Mouse (Mus musculus) NIH3T3 (cell line): ENCODE data around the gene Tnfrsf4.

ENCODE experiments used
- DNase-seq: peaks from one replicate; pipeline ENCODE4 v3.0.0-alpha.2; 2012; ENCODE audit warnings: low read depth

Gene Tnfrsf4

DNA sequence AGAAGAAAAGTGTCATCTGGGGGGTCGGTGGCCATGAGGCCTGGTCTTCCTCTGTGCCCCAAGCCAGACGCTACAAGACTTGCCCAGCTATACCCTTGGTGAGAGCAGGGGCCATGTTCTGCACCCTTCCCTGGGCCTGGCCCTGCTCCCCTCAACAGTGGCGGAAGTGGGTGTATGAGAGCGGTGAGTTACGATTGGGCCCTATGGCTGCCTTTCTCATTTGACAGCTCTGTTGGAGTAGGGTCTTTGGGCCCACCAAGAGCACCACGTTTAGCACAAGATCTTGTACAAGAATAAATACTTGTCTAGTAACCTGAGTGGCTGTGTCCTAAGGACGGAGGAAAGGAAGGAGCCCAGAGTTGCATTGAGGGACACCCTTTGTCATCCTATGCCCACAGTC, 14.9 kb downstream of the Tnfrsf4 start:
- DNase-seq, result no peak

DNA sequence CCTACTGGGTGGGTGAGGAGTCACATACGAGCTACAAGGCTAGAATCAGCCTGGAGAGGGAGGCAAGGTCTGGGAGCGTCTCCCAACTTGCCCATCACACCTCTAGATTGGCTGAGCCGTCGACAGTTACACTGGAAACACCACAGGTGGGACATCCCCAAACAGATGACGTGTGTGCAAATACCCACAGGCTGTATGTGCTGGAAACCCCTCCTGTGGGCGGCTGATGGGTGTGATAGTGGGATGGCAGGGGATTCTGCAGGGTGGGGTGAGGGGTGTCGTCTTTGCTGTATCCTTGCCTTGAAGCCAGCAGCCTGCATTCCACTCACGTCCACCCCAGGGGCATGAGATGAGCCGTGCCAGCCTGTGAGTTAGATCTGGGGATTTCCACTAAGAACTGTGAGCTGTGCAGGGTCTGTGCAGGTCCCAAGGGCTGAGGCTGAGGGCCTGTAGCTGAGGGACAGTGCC, 17.0 kb downstream of the Tnfrsf4 start:
- DNase-seq, result no peak

DNA sequence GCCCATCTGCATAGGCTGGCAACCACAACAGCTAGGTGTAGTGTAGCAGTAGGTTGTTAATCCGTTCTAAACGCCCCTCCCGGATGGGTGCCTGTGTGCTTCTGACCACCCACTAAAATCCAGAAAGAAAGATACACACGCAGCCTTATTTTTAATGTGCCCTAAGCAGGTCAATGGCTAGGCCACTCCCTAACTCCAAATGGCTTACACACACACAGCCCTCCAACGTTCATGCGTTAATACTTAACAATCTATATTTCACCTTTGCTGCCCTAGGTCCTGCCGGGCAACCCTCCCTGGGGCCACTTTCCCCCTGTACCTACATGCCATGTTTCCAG, 17.6 kb downstream of the Tnfrsf4 start:
- no peak for DNase-seq

DNA sequence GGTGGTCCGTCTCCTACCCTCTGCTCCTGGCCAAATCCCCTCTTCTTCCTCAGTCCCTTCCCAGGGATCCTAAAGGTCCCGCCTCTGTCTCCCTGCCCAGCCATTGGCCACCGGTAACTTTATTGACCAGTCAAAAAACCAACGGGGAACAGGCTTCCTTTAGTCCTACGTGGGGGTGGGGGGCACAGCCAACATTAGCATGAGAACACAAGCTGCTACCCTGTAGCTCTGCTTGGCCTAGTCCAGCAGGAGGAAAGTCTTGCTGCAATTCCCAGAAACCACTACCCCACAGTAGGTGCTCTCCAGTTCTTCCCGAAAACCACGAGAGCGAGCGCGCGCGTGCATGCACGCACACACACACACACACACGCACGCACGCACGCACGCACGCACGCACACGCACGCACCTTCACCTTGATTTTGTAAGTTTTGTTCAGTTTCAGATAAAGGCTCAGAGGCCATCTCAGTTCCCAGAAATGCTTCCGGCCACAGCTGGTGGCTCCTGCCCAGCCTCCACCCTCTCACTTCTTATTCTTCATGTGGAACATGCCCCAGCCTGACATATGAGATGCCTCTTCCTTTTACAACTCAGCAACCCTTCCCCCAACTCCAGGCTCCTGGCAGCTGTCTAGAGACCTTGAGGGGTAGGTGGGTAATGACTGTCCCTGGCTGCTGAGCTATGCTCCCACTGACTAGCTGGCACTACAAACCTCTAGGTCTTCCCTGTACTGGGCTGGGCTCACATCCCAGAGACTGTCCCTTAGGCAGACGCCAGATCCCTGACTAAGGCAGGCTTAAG, 18.1 kb downstream of the Tnfrsf4 start:
- peak; percentile 89 for DNase-seq

DNA sequence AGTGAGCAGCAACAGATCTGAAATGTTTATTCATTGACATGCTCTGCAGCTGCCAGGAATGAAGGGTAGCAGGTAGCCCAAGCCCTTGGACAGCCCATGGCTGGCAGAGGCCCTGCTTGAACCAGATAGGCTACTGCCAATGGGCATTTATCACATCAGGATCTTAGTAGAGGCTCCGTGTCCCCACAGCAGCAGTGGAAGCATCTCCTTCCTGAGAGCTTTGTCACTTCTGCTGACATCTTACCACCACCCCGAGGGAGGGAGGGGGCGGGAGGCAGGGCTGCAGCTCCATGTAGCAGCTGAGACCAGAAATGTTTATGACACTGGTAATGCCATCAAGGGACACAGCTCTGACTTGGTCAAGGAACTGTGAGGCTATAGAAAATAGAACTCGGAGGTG, 19.2 kb downstream of the Tnfrsf4 start:
- DNase-seq, result no peak

DNA sequence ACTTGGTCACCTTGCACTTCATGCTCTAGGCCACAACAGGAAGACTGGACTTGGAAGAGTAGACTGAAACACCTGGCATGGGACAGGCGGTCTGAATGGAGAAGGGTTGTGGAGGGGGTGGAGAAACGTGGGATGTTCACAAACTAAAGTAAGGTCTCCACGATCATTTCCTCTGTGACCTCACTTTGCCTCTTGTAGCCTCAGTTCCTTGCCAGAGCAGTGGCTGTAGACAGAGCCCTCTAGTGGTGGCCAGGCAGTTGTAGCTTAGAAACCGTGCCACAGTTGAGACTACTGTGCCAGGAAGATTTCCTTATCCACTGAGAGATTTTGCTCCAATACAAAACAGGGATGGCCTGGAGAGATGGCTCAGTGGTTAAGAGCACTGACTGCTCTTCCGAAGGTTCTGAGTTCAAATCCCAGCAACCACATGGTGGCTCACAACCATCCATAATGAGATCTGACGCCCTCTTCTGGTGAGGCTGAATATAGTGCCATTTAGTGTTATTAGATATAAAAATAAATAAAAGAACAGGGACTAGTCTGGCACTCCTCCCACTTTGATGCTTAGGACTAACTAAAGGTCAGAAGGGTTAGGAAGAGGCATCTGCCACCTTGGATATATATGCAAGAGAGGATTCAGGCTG, 20.0 kb downstream of the Tnfrsf4 start:
- DNase-seq, result peak; percentile 62

DNA sequence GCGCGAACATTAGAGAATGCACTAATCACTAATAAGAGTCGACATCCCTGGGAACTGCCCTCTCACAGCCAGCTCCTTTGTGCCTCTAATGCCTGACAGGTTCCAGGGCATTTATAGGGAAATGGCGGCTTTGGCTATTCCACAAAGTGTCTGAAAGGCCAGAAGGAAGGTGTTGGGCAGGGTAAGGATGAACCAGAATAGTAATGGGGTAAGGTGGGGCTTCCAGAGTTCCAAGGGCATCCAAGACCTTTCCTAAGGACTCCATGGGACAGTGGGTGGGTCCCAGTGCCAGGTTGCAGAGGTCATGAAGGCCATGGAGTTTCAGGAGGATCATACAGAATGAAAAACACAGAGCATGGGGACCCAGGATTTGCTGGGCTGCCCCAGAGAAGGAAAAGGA, 20.7 kb downstream of the Tnfrsf4 start:
- no peak for DNase-seq

DNA sequence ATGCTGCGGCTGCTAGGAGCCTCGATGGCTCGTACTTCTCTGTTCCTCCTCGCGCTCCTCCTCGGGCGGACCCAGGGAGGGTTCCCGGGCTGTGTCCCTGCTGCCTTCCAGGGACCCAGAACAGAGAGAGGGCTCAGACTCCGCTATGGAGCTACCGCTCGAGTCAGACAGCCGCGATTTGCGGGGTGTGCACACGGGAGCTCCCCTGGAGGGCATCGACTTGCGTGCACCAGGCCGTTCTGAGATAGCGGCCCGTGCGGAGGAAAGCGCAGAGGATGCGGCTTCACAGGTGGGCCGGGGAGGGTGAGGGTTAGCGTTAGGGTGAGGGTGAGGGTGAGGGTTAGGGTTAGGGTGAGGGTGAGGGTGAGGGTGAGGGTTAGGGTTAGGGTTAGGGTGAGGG, 21.3 kb downstream of the Tnfrsf4 start:
- DNase-seq, result no peak

DNA sequence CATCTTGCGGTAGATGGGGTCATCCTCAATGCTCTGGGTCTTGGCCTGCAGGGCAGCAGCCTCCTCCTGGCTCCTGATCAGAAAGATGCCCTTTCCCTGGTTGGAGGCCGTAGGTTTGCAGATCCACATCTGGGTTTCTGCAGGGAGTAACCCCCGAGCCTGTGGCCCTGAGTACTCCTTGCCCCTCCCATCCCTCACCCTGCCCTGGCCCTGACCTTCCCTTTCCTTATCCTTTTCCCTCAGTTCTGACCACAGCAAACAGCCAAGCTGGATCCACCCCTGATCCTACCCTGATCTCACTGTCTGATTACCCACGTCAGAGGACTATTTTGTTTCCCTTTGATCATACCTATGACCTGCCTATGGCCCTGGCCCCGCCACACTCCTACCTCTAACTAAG, 31.1 kb downstream of the Tnfrsf4 start:
- no peak for DNase-seq

DNA sequence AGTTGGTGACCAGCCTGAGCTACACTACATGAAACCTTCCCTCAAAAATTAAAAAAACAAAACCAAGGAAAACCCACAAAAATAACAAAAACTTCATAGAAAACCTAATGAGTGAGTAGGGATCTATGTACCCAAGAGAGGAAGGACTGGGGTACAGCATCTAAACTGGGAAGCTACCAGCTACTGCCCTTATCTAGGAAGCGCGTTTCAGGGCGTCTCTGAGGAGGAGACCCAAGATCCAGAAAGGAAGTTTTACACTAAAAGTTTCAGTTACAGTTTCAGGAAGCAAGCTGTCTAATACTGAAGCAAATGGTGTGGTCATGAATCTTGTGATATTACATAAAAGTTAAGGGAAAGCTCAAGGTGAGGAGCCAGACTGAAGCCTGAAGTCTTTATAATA, 36.1 kb downstream of the Tnfrsf4 start:
- no peak for DNase-seq

DNA sequence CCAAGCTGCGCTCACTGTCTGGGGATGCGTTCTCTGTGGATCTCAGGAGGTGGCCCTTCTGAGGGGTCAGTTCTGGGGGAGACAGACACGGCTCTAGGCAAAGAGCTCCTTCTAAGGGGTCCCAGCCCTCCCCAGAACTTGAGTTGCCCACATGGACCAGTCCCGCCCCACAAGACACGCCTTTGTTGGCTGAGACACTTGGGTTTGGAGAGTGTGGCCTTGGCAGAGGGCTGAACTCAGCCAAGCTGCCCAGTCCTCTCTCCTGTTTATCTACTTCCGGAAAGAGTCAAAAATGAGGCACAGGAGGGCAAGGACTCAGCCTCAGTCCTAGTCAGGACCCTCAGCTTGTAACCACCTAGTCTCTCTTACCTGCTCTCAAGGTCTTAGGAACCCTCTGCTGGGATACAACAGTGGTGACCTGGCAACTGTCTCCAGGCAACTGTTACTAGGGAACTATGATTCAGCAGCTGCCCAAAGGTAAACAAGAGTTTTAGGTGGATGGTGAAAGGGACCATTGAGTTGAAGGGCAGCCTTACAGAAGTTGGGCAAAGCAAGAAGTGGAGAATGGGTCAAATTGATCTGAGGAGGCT, 36.8 kb downstream of the Tnfrsf4 start:
- peak; percentile 29 for DNase-seq

DNA sequence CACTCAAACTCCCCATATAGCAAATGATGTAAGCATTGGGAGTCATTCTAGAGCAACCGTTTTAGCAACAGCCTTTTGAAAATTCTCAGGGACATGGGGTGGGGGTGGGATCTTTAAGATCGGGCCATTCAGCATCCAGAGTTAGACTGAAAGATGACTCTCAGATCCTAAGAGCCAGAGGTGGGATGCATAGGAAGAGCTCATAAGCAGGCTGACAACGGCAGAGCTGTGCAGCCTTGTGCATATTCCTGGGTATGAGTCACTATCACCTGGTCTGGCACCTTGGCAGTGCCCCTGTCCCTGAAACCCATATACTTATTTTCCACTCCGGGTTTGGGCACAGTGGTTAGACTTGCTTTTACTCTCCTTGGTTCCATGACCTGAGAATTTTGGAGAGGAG, 39.5 kb downstream of the Tnfrsf4 start:
- DNase-seq, result no peak

DNA sequence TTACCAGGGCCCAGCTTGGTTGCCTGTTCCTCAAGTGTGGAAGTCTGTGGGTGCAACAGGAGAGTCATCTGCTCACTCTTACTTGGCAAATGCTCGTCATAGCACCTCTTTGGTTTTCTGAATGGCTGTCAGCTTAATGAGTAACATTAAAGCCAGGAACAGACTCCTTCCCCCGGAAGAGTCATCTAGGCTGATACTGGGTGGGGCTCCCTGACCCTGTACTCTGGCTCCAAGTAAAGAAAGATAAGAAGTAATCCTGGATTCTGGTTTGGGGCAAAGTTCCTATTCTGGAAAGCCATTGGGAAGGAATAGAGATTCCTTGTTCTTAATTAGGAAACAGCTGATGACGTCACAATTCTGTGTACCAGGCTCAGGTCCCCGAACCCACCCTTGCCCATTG, 40.5 kb downstream of the Tnfrsf4 start:
- no peak for DNase-seq

DNA sequence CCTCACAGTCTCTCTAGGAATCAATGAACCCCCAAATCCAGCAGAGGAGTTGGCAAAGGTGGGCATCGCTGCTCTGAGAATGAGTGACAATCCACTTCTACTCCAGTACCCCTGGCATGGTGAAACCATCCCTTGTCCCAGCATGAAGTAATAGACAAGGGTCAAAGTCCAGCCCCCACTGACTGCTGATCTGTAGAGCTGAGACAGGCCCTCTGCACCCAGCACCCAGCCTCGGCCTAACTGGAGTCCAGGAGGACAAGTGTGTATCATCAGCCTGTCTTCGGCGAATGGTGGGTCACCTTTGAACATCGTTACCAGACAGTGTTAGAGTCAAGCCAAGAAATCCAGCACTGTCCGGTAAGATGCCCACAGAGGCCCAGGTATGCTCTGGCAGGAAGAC, 41.0 kb downstream of the Tnfrsf4 start:
- no peak for DNase-seq

DNA sequence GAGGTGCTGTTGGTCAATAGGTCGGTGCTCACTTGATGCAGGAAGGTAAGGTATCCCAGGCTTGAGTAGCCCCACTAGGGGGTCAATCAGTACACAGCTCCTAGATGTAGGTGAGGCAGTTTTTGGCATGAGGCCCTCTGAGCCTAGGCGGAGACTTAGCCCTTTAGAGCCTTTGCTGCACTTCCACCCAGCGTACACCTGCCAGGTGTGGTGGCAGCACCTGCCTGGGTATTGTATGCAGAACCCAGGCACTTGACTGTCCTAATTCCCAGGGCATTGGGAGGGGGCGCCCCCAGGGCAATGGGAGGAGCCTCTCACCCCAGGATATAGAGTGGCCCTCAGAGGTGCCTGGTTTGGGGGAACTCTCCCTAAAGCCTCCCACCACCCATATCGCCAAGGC, 41.5 kb downstream of the Tnfrsf4 start:
- DNase-seq, result no peak

DNA sequence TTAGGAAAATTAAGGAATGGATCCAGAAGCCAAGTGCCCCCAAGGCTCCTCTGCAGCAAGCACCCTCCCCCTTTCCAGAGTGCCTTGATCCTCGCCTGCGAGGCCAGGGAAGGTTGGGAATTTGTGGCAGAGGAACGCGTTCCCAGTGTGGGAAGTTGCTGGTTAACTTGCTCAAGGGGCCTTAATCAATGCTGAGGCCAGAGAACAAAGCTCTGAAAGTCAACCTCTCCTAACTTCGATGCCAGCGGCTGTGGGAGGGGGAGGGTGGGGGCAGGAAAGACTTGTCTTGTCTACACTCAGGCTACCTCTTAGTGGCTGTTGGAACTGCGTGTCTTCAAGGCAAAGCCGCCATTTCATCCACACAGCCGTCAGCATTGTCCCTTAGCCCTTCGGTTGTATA, 44.1 kb downstream of the Tnfrsf4 start:
- DNase-seq, result no peak

DNA sequence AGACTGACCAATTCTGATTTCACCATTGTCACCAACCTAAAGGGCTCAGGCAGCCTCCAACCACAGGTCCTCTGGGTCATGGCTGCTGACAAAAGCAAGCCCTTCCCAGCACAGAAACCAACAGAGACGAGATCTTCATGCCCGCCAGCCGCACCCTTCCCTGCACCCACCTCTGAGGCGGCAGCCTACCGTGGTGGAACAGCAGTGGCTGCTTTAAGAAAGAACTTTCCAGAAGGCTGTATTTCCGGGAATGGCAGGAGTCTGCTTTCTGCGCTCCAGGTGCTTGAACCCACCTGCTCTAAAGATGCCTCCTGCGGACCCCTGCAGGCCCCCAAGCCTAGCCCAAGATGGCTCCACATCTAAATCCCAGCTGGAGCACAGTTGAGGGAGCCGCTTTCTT, 45.2 kb downstream of the Tnfrsf4 start:
- no peak for DNase-seq

DNA sequence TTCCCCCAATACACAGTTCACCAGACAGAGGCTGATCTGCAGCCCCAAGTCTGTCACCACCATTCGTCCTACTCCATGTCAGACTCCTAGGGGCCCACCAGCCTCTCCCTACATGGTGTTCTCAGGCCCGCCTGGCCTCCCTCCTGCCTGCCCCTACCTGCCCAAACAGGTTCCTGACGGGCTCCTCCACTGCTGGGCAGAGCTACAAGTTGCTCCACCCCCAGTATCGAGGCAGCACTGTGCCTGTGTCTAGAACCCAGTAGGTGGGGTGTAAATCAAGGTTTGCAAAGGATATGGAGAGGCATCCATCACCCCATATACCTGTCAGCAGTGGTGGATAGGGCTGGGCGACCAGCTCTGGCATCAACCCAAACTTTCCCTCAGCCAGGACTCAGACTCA, 45.6 kb downstream of the Tnfrsf4 start, which contains the start of gene Ttll10:
Gene Ttll10 (minus strand): TSS at position 154 of the 400 bp plus-strand sequence.
- DNase-seq, result no peak

DNA sequence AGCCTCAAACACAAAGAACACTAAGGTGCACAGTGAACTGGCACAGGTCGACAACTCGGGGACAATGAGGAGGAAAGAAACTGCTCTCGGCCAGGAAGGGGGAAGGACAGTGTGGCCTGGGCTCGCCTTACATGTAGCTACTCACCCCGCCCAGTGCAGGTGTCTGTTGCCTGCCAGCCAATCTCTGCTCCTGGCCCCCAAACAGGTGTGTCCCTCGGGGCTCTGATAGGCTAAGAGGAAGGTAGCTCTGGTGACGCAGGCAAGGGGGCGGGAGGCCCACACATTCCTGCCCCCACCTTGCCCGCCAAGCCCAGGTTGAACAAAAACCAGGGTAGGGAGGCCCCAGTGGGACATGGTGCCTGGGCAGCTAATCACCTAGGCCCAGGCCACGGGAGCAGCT, 46.1 kb downstream of the Tnfrsf4 start:
- DNase-seq, result no peak

DNA sequence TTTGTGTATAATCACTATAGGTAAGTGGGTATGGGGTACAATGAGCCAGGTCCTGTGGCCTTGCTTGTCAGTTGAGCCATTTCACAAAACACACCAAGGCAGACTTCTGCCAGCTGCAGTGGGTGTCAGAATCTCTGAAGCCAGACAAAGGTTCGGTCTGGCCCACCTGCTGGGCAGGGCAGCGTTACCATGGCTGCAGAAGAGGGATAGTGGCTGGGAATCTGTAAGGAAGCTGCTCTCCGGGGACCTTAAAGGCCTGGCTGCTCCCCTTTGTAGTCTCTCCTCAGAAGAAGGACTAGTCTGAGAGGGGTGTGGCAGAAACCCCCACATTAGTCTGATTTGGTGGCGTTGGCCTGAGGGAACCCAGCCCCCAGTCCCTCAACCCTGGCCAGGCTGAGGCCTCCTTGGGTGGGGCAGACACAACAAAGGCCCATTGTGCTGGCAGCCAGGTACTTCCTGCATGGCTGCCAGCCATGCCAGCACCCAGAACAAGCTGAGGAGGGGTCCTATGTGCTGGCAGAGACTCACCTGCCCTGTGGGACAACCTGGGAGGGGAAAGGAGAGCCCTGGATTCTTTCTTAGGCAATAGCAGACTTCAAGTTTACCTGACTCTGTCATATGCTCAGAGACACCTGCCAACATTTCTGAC, 50.3 kb downstream of the Tnfrsf4 start:
- DNase-seq, result no peak

DNA sequence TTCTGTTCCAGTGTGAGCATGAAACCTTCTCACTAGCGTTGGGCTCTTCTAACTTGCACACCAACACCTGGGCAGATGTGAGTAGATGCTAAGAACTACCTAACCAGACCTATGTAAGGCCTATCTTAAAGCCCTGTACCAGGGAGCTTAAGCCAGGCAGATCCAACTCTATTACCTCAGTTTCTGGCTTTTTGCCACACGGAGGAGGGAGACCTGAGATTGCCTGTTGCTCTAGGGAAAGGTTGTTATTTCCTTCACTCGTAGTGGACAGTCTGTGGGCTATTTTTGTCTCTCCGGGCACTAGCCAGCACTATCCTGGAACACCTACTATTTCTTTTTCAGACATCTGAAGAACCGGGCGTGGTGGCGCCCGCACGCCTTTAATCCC, 50.9 kb downstream of the Tnfrsf4 start:
- no peak for DNase-seq

DNA sequence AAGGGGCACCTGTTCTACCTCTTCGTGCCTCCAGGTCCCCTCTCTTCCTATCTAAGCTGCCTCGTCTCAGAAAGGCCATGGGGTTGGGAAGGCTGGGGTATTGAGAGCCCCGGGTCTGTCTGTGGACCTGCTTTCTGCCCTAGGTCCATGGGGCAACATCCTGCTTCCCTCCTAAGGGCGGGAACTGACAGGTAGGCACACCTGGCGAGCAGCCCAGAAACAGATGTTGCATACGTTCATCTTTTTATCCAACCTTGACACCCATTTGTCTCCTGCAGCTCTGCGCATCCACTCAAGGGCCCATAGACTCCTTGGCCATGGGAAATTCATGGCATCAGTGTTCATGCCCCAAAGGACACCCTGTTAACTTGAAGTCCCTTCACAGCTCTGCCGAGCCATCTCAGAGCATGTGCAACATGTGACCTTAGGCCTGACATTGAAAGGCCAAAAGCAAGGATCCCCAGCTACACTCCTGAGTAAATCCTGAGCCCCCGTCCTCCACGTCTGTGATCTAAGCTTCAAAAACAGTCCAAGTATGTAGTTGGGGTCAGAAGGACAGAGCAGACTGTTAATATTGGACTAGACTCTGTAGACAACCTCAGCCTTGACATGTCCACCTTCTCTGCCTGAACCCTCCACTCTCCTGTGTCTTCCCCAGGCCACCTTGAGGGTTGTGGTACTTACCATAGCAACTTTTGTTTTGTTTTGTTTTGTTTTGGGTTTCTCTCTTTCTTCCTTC, 51.7 kb downstream of the Tnfrsf4 start:
- DNase-seq, result no peak
